Mouse (Mus musculus): ENCODE data around the gene 6330403K07Rik. TPM values are rescaled to one million over a fixed set of nuclear protein-coding genes. Genes with fewer than 3 reads are reported as not detected.

Gene 6330403K07Rik
- polyA plus RNA-seq, 1 experiment from 2014 or later: 257 TPM

GRCm38 (mm10) chr11:70982557-70983228 lies 50.6 kb downstream of the 6330403K07Rik start, which contains the start of gene C1qbp:
Gene C1qbp, minus strand, starts transcription at chr11:70983026.
- H3K27me3 ChIP-seq: no peaks in the 10 kb centered on the region
- ATAC-seq (ENCODE audit: insufficient number of reproducible peaks, insufficient read depth, low FRiP score, low TSS enrichment, low read depth): peak; percentile 91
- peak within 1 kb of the TSS; percentile 76 for H3K4me2 ChIP-seq
- peak within 1 kb of the TSS; percentile 66 for H3K27ac ChIP-seq
- H3K36me3 ChIP-seq: peaks cover 69% of the 10 kb centered on the region
- peak within 1 kb of the TSS; percentile 99 for H3K4me3 ChIP-seq (replicated peaks)
- under 1% methylated on average over 53 of the region's 64 CpGs for WGBS
- H3K9ac ChIP-seq (replicated peaks): peak within 1 kb of the TSS; percentile 91
- no peaks in the 10 kb centered on the region for H3K9me3 ChIP-seq
- peaks cover 12% of the 10 kb centered on the region for H3K4me1 ChIP-seq (replicated peaks)

GRCm38 (mm10) chr11:70982030-70982429 lies 51.3 kb downstream of the 6330403K07Rik start:
- Histone ChIP-seq H3K27ac (no peak overlapping the region), H3K4me3 (replicated peaks) (peak overlapping the region; percentile 99), H3K4me2 (peak overlapping the region; percentile 76), H3K27me3 (no peaks in the 10 kb centered on the region), H3K9ac (replicated peaks) (peak overlapping the region; percentile 91), H3K9me3 (no peaks in the 10 kb centered on the region), H3K4me1 (replicated peaks) (peaks cover 12% of the 10 kb centered on the region), H3K36me3 (peaks cover 69% of the 10 kb centered on the region)
- no peak for ATAC-seq (ENCODE audit: insufficient number of reproducible peaks, insufficient read depth, low FRiP score, low TSS enrichment, low read depth)
- WGBS: 10% methylated on average over 12 of the region's 12 CpGs

Other genes starting within 250 kb of the 6330403K07Rik start
- gene Scimp, start 220.9 kb downstream of the 6330403K07Rik start, polyA plus RNA-seq (2016; fragmentation: Nextera tagmentation; extraction: Ambion mirVana): not detected in 2 replicates
- gene Rabep1, start 188.7 kb downstream of the 6330403K07Rik start, polyA plus RNA-seq (2016; fragmentation: Nextera tagmentation; extraction: Ambion mirVana): 36.9 and 38.0 TPM in 2 replicates
- 145 and 147 TPM in 2 replicates for gene Nup88, start 63.5 kb downstream of the 6330403K07Rik start, polyA plus RNA-seq (2016; fragmentation: Nextera tagmentation; extraction: Ambion mirVana)
- 70.5 and 78.1 TPM in 2 replicates for gene Rpain, start 63.3 kb downstream of the 6330403K07Rik start, polyA plus RNA-seq (2016; fragmentation: Nextera tagmentation; extraction: Ambion mirVana)
- gene C1qbp, start 50.5 kb downstream of the 6330403K07Rik start, polyA plus RNA-seq (2016; fragmentation: Nextera tagmentation; extraction: Ambion mirVana): 259 and 269 TPM in 2 replicates
- 28.2 and 29.4 TPM in 2 replicates for gene Dhx33, start 29.1 kb downstream of the 6330403K07Rik start, polyA plus RNA-seq (2016; fragmentation: Nextera tagmentation; extraction: Ambion mirVana)
- gene Mis12, start 13.9 kb downstream of the 6330403K07Rik start, polyA plus RNA-seq (2016; fragmentation: Nextera tagmentation; extraction: Ambion mirVana): 54.0 and 56.8 TPM in 2 replicates
- gene Derl2, start 13.7 kb downstream of the 6330403K07Rik start, polyA plus RNA-seq (2016; fragmentation: Nextera tagmentation; extraction: Ambion mirVana): 37.2 and 38.3 TPM in 2 replicates
- 0.05 TPM in 2 replicates for gene Nlrp1a, start 111.2 kb upstream of the 6330403K07Rik start, polyA plus RNA-seq (2016; fragmentation: Nextera tagmentation; extraction: Ambion mirVana)
- not detected in 2 replicates for gene Nlrp1b, start 197.2 kb upstream of the 6330403K07Rik start, polyA plus RNA-seq (2016; fragmentation: Nextera tagmentation; extraction: Ambion mirVana)